Mouse (Mus musculus) C2C12 (cell line): ENCODE data around the gene Mllt6. TPM values are rescaled to one million over a fixed set of nuclear protein-coding genes. Genes with fewer than 3 reads are reported as not detected.

ENCODE experiments used
- H3K27me3 ChIP-seq: one replicate; pipeline ENCODE4 v1.6.1; 2011; ENCODE audit not compliant: control insufficient read depth, insufficient read depth, insufficient read length
- H3K36me3 ChIP-seq: one replicate; pipeline ENCODE4 v1.6.1; 2011; ENCODE audit not compliant: control insufficient read depth, insufficient read depth
- H3K4me3 ChIP-seq: one replicate; pipeline ENCODE4 v1.5.1; 2011; ENCODE audit warnings: mild to moderate bottlenecking, control low read depth; ENCODE audit not compliant: poor library complexity, insufficient read depth, severe bottlenecking
- H3K79me2 ChIP-seq: one replicate; pipeline ENCODE4 v1.6.1; 2011; ENCODE audit not compliant: control insufficient read depth, insufficient read depth
- H3K79me3 ChIP-seq: one replicate; pipeline ENCODE4 v1.6.1; 2011; ENCODE audit warnings: low read depth, control low read depth
- H3ac ChIP-seq: one replicate; pipeline ENCODE3; 2011; ENCODE audit warnings: low read depth; ENCODE audit not compliant: control insufficient read depth, insufficient read length
- CEBPB ChIP-seq: IDR thresholded peaks from one replicate; pipeline ENCODE4 v1.6.1; 2011; ENCODE audit warnings: low read depth, mild to moderate bottlenecking, control low read depth, moderate library complexity
- CTCF ChIP-seq: IDR thresholded peaks from one replicate; pipeline ENCODE4 v1.5.1; 2011; ENCODE audit not compliant: control insufficient read depth, insufficient read depth, insufficient read length
- FOSL1 ChIP-seq: IDR thresholded peaks from one replicate; pipeline ENCODE4 v1.8.0; 2011; ENCODE audit warnings: mild to moderate bottlenecking, low read length; ENCODE audit not compliant: poor library complexity, insufficient read depth, severe bottlenecking
- MAX ChIP-seq: IDR thresholded peaks from one replicate; pipeline ENCODE4 v1.6.1; 2011; ENCODE audit warnings: mild to moderate bottlenecking, control low read depth
- MYOD1 ChIP-seq: IDR thresholded peaks from one replicate; pipeline ENCODE4 v1.6.1; 2011; ENCODE audit warnings: low read depth; ENCODE audit not compliant: control insufficient read depth, insufficient read length
- MYOG ChIP-seq: IDR thresholded peaks from one replicate; pipeline ENCODE4 v1.6.1; 2011; ENCODE audit not compliant: control insufficient read depth, insufficient read length; ENCODE audit errors: extremely low read depth
- USF1 ChIP-seq: IDR thresholded peaks from one replicate; pipeline ENCODE4 v1.6.1; 2011; ENCODE audit warnings: low read depth, mild to moderate bottlenecking, control low read depth, moderate library complexity
- polyA plus RNA-seq: library from polyadenylated mRNA; unstranded; fragments of >200 nt; fragmentation: generic; extraction: Trizol; gene quantifications from one replicate; pipeline ENCODE4 v1.2.1, GENCODE M21; 2012; ENCODE audit warnings: missing spikeins

Mllt6 gene
- polyA plus RNA-seq, 1 experiment, result 12.5 TPM

DNA sequence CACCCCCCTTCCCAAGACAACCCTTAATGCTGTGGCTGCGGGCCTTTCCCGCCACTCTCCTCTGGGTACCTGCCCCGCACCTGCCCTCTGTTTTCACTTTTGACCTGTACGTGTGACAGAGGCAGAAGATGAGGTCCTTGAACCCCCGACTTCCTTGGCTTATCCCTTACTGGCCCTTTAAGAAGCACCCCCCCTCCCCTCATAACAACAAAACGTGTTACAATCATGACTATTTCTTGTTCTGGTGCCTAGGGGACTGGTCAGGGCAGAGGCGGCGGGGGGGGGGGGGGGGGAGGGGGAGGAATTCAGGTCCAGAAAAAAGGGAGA is 1.1 kb downstream of the Mllt6 start:
- Histone ChIP-seq H3K79me3 (peaks cover 21% of the 10 kb centered on the region), H3K4me3 (peak overlapping the region; percentile 57), H3K36me3 (peaks cover 19% of the 10 kb centered on the region), H3ac (peak overlapping the region; percentile 72), H3K79me2 (peaks cover 41% of the 10 kb centered on the region), H3K27me3 (no peaks in the 10 kb centered on the region)
- TF ChIP-seq FOSL1 (no peak), CEBPB (no peak), MYOD1 (no peak), MAX (no peak), USF1 (no peak), CTCF (no peak), MYOG (no peak)

- H3K79me2 ChIP-seq, result peaks cover 36% of the 10 kb centered on the region
- no peaks in the 10 kb centered on the region for H3K27me3 ChIP-seq
- peaks cover 19% of the 10 kb centered on the region for H3K79me3 ChIP-seq
- TF ChIP-seq CEBPB (no peak), USF1 (no peak), MYOD1 (no peak), FOSL1 (no peak)
- peak overlapping the region; percentile 57 for H3K4me3 ChIP-seq
- peak overlapping the region; percentile 35 for H3ac ChIP-seq
- peaks cover 22% of the 10 kb centered on the region for H3K36me3 ChIP-seq
Measured at GRCm38 (mm10) chr11:97664771-97665240, 1.6 kb downstream of the Mllt6 start.

DNA sequence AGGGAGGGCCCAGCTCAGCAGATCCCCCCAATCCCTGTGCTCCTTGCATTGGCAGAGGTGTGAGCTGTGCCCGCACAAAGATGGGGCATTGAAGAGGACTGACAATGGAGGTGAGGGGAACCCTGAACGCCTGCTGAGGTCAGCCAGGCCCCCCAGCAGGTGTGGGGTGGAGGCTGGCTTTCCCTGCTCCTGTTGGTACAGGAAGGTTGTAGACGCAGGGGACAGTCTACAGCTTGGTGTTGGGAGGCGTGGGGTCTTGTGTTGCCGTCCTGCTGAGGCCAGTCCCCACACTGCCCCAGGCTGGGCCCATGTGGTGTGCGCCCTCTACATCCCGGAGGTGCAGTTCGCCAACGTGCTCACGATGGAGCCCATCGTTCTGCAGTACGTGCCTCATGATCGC is 2.2 kb downstream of the Mllt6 start:
- H3K4me3 ChIP-seq, result no peak overlapping the region
- H3K36me3 ChIP-seq, result peaks cover 27% of the 10 kb centered on the region
- TF ChIP-seq MAX (no peak), CTCF (no peak)
- no peaks in the 10 kb centered on the region for H3K27me3 ChIP-seq
- H3K79me3 ChIP-seq, result peaks cover 19% of the 10 kb centered on the region
- peaks cover 34% of the 10 kb centered on the region for H3K79me2 ChIP-seq
- H3ac ChIP-seq, result no peak overlapping the region

- H3ac ChIP-seq, result no peak overlapping the region
- H3K4me3 ChIP-seq, result no peak overlapping the region
- peaks cover 29% of the 10 kb centered on the region for H3K36me3 ChIP-seq
- H3K79me2 ChIP-seq, result peaks cover 34% of the 10 kb centered on the region
- no peaks in the 10 kb centered on the region for H3K27me3 ChIP-seq
- TF ChIP-seq MYOD1 (no peak), CEBPB (no peak), USF1 (no peak), CTCF (no peak), FOSL1 (no peak), MYOG (no peak), MAX (no peak)
- peaks cover 19% of the 10 kb centered on the region for H3K79me3 ChIP-seq
Measured at GRCm38 (mm10) chr11:97666221-97666620, 3.0 kb downstream of the Mllt6 start.

- no peak overlapping the region for H3ac ChIP-seq
- H3K36me3 ChIP-seq, result peaks cover 35% of the 10 kb centered on the region
- H3K79me3 ChIP-seq, result peaks cover 19% of the 10 kb centered on the region
- peaks cover 34% of the 10 kb centered on the region for H3K79me2 ChIP-seq
- H3K27me3 ChIP-seq, result no peaks in the 10 kb centered on the region
- H3K4me3 ChIP-seq, result no peak overlapping the region
- TF ChIP-seq CTCF (no peak), MYOD1 (no peak), MYOG (no peak), CEBPB (no peak), USF1 (no peak), MAX (no peak), FOSL1 (no peak)
Measured at GRCm38 (mm10) chr11:97666794-97667193, 3.6 kb downstream of the Mllt6 start.

- H3K4me3 ChIP-seq, result no peak overlapping the region
- H3K79me2 ChIP-seq, result peaks cover 34% of the 10 kb centered on the region
- H3K79me3 ChIP-seq, result peaks cover 19% of the 10 kb centered on the region
- no peaks in the 10 kb centered on the region for H3K27me3 ChIP-seq
- TF ChIP-seq CTCF, result no peak
- no peak for TF ChIP-seq CEBPB
- no peak for TF ChIP-seq MAX
- no peak for TF ChIP-seq FOSL1
- no peak for TF ChIP-seq MYOD1
- TF ChIP-seq USF1, result no peak
- TF ChIP-seq MYOG, result no peak
- no peak overlapping the region for H3ac ChIP-seq
- peaks cover 47% of the 10 kb centered on the region for H3K36me3 ChIP-seq
Measured at GRCm38 (mm10) chr11:97668160-97668559, 4.9 kb downstream of the Mllt6 start.

DNA sequence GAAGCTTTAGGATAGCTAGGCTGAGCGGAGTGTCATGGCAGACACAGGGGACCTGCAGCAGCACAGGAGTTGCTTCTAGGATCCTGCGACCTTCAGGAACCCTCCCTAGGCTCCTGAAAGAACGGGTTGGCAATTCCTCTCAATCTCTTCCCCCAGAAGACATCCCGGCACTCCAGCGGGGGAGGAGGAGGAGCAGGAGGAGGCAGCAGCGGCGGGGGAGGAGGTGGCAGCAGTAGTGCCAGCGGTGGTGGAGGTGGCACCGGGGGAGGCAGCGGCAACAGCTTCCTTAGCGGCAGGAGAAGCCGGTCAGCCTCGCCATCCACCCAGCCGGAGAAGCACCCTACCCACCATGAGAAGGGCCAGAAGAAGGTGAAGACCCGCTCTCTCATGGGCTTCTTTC is 6.1 kb downstream of the Mllt6 start:
- Histone ChIP-seq H3K79me3 (peaks cover 14% of the 10 kb centered on the region), H3K36me3 (peaks cover 50% of the 10 kb centered on the region), H3K4me3 (no peak overlapping the region), H3K27me3 (no peaks in the 10 kb centered on the region), H3K79me2 (peaks cover 25% of the 10 kb centered on the region), H3ac (no peak overlapping the region)
- no peak for TF ChIP-seq CTCF
- TF ChIP-seq CEBPB, result no peak
- TF ChIP-seq USF1, result no peak
- no peak for TF ChIP-seq MYOG
- TF ChIP-seq MAX, result no peak
- TF ChIP-seq FOSL1, result no peak
- no peak for TF ChIP-seq MYOD1
